ENCODE assay signal across 7 mouse cellular contexts in genomic region chr16:21367449-21367848, GRCm38 (mm10). TPM values are rescaled to one million over a fixed set of nuclear protein-coding genes. Genes with fewer than 3 reads are reported as not detected.
DNase-seq lines count a peak whose midpoint lies in the region; ATAC-seq and TF ChIP-seq lines count a peak whose summit lies in the region.

No protein-coding gene starts in this region.

- H3K4me1 ChIP-seq in kidney, adult 2 months (ENCODE audit: control insufficient read depth, insufficient read depth, low read length): no peaks in the 10 kb centered on the region
- H3K4me1 ChIP-seq in kidney, embryonic 14.5 days (ENCODE audit: control insufficient read depth, insufficient read depth, low read length): no peaks in the 10 kb centered on the region
- 0 out of 2 replicates have a peak, but pooled peaks cover 9% of the 10 kb centered on the region for H3K4me1 ChIP-seq in lung, embryonic 14.5 days (ENCODE audit: insufficient read depth)

- TF ChIP-seq POLR2A in kidney, adult 2 months (IDR thresholded peaks at IDR 0.05; ENCODE audit: low read depth, low read length): no peak

- ATAC-seq in kidney, embryonic 14.5 days (ENCODE audit: low FRiP score, low TSS enrichment): no peak
- peak; percentile 74 for ATAC-seq in lung, embryonic 14.5 days (ENCODE audit: insufficient read depth)

- no peaks in the 10 kb centered on the region for H3K9me3 ChIP-seq in kidney, embryonic 14.5 days (ENCODE audit: control insufficient read depth, low read length)
- H3K9me3 ChIP-seq in lung, embryonic 14.5 days (ENCODE audit: low read depth, low read length): no peaks in the 10 kb centered on the region

- WGBS in kidney, adult 2 months: 34% methylated on average over 8 of the region's 8 CpGs
- 35% methylated on average over 8 of the region's 8 CpGs for WGBS in kidney, embryonic 14.5 days
- 23% methylated on average over 8 of the region's 8 CpGs for WGBS in lung, embryonic 14.5 days

- no peaks in the 10 kb centered on the region for H3K27me3 ChIP-seq in kidney, adult 2 months (replicated peaks; ENCODE audit: control insufficient read depth, insufficient read depth, low read length)
- no peaks in the 10 kb centered on the region for H3K27me3 ChIP-seq in kidney, embryonic 14.5 days (ENCODE audit: control insufficient read depth, insufficient read depth, low read length)
- no peaks in the 10 kb centered on the region for H3K27me3 ChIP-seq in lung, embryonic 14.5 days (ENCODE audit: insufficient read depth, low read length)

- no peak overlapping the region for H3K9ac ChIP-seq in kidney, embryonic 14.5 days (ENCODE audit: low read depth, low read length)
- no peak overlapping the region for H3K9ac ChIP-seq in lung, embryonic 14.5 days

- DNase-seq in kidney, adult 2 months: peak; percentile 5
- peak; percentile 60 for DNase-seq in Muller cell, postnatal 12 days (ENCODE audit: inconsistent ontology term)
- DNase-seq in embryo, embryonic 9.5 days (ENCODE audit: extremely low spot score): peak; percentile 53
- DNase-seq in lung, embryonic 14.5 days: peak; percentile 75
- DNase-seq in right cerebral cortex, postnatal 36 days (ENCODE audit: low spot score in 2 of 2): no peak
- DNase-seq in layer of hippocampus, adult 9-10 months (ENCODE audit: low spot score): no peak

- no peak overlapping the region for H3K4me3 ChIP-seq in kidney, adult 2 months (ENCODE audit: insufficient read depth, low read depth, low read length)
- no peak overlapping the region for H3K4me3 ChIP-seq in kidney, embryonic 14.5 days (ENCODE audit: low read length)
- no peak overlapping the region for H3K4me3 ChIP-seq in lung, embryonic 14.5 days (ENCODE audit: low read depth, low read length)

- H3K27ac ChIP-seq in kidney, adult 2 months (ENCODE audit: insufficient read depth, low read depth, low read length): no peak overlapping the region
- H3K27ac ChIP-seq in kidney, embryonic 14.5 days (ENCODE audit: low read depth, low read length): no peak overlapping the region
- no peak overlapping the region; the same call in 1 of the 2 replicates for H3K27ac ChIP-seq in lung, embryonic 14.5 days (ENCODE audit: low read depth)

- H3K36me3 ChIP-seq in kidney, adult 2 months (ENCODE audit: control insufficient read depth, insufficient read depth, low read length): no peaks in the 10 kb centered on the region
- no peaks in the 10 kb centered on the region for H3K36me3 ChIP-seq in kidney, embryonic 14.5 days (ENCODE audit: control insufficient read depth, insufficient read depth, low read length)
- no peaks in the 10 kb centered on the region for H3K36me3 ChIP-seq in lung, embryonic 14.5 days (ENCODE audit: insufficient read depth)

- no peak overlapping the region for H3K4me2 ChIP-seq in kidney, embryonic 14.5 days (replicated peaks; ENCODE audit: low read depth, low read length)
- no peak overlapping the region for H3K4me2 ChIP-seq in lung, embryonic 14.5 days

- peak; percentile 44; the same call in 1 of the 2 replicates for TF ChIP-seq CTCF in kidney, adult 2 months (conservative IDR thresholded peaks at IDR 0.05; ENCODE audit: insufficient read depth, insufficient read length, low read depth, low read length)
- TF ChIP-seq CTCF in lung, embryonic 14.5 days (IDR thresholded peaks at IDR 0.05; ENCODE audit: low read depth): peak; percentile 81

RNA-seq across cellular contexts. Expression of gene Vps8, which starts 55.5 kb away (rescaled TPM):
- polyA plus RNA-seq in kidney, adult 2 months (2012; rRNA removed): 26.0 and 33.9 TPM in 2 replicates
- polyA plus RNA-seq in kidney, embryonic 14.5 days (2014; fragmentation: Nextera tagmentation; extraction: Ambion mirVana): 6.1 and 14.2 TPM in 2 replicates
- 18.0 and 19.3 TPM in 2 replicates for polyA plus RNA-seq in lung, embryonic 14.5 days (2014; fragmentation: Nextera tagmentation; extraction: Ambion mirVana)

Comparison
In these comparisons a context has a peak if more than half of its experiments do, and no peak if none do; other contexts are left out.
1. DNase-seq: peak in kidney, adult 2 months (single experiment), Muller cell, postnatal 12 days (single experiment), embryo, embryonic 9.5 days (single experiment) and lung, embryonic 14.5 days (single experiment); none in right cerebral cortex, postnatal 36 days (0 of 2) and layer of hippocampus, adult 9-10 months (single experiment).